Mouse (Mus musculus) left cerebral cortex, postnatal 10 days (tissue): Measurements from ENCODE around the gene Olfr1002. TPM values are rescaled to one million over a fixed set of nuclear protein-coding genes. Genes with fewer than 3 reads are reported as not detected.
"Not testable (repeated sequence)": the region's sequence is repeated elsewhere in the genome, so short reads cannot be mapped to it uniquely, and the experiment has no call there.

Source experiments
- DNase-seq, 2 experiments: peaks; one replicate each; pipeline ENCODE4 v3.0.0; 2021 to 2022; ENCODE audit warnings: low spot score in 2 of 2, mixed read lengths in 1 of 2; ENCODE audit errors: extremely low spot score in 1 of 2
- intact Hi-C: fragments of 180-260 bp; cut with DNase I; formaldehyde crosslinking; loops from one replicate; pipeline ENCODE4 v1.15.1; 2025
- total RNA-seq, 2 experiments: library from RNA; stranded (reverse); gene quantifications; 2 replicates each; pipeline ENCODE4 v1.2.3; 2021

Olfr1002 gene
- total RNA-seq, result not detected

- DNase-seq, result no peak
- intact Hi-C loops, result no loop called here
These were observed at the start of gene Olfr1002 for GRCm38 (mm10) chr2:85650604-85651003. Gene Olfr1002 (minus strand): TSS chr2:85650704.

- intact Hi-C loops, result no loop called here
- no peak for DNase-seq
These were observed 38.6 kb upstream of the Olfr1002 start, which contains the start of gene Olfr1008 for GRCm38 (mm10) chr2:85689131-85689530. Gene Olfr1008 (plus strand): TSS chr2:85689431.

- DNase-seq, result no peak
- intact Hi-C loops, result no loop called here
These were observed 28.2 kb upstream of the Olfr1002 start, which contains the start of gene Olfr1006 for GRCm38 (mm10) chr2:85678667-85679066. Gene Olfr1006 (minus strand): TSS chr2:85678767.

- DNase-seq, intact Hi-C loops: not testable (repeated sequence)
These were observed 13.9 kb upstream of the Olfr1002 start, which contains the start of gene Olfr154 for GRCm38 (mm10) chr2:85664355-85664754. Gene Olfr154 (minus strand): TSS chr2:85664455.

GRCm38 (mm10) chr2:85611803-85612202 lies 38.7 kb downstream of the Olfr1002 start, which contains the start of gene Olfr1000:
Gene Olfr1000 (minus strand): TSS chr2:85611903.
- intact Hi-C loops, result no loop called here
- no peak for DNase-seq

Other genes starting within 250 kb of the Olfr1002 start
- gene Olfr992, start 241.2 kb downstream of the Olfr1002 start, total RNA-seq, result not detected
- gene Olfr993, start 235.8 kb downstream of the Olfr1002 start, total RNA-seq, result not detected
- gene Olfr994, start 214.3 kb downstream of the Olfr1002 start, total RNA-seq, result not detected
- not detected for gene Olfr995, start 207.1 kb downstream of the Olfr1002 start, total RNA-seq
- under 1 TPM; 0.20 to 0.28 TPM for gene 4833423E24Rik, start 131.7 kb downstream of the Olfr1002 start, total RNA-seq
- gene Olfr996, start 71.5 kb downstream of the Olfr1002 start, total RNA-seq, result not detected
- gene Olfr998, start 61.8 kb downstream of the Olfr1002 start, total RNA-seq, result not detected
- not detected for gene Olfr1000, start 38.8 kb downstream of the Olfr1002 start, total RNA-seq
- not detected for gene Olfr154, start 13.8 kb upstream of the Olfr1002 start, total RNA-seq
- not detected for gene Olfr1006, start 28.1 kb upstream of the Olfr1002 start, total RNA-seq
- not detected for gene Olfr1008, start 38.7 kb upstream of the Olfr1002 start, total RNA-seq
- gene Olfr1009, start 64.7 kb upstream of the Olfr1002 start, total RNA-seq, result not detected
- gene Olfr1012, start 112.1 kb upstream of the Olfr1002 start, total RNA-seq, result not detected
- not detected for gene Olfr1013, start 116.4 kb upstream of the Olfr1002 start, total RNA-seq
- gene Olfr1014, start 122.0 kb upstream of the Olfr1002 start, total RNA-seq, result not detected
- gene Olfr1015, start 131.3 kb upstream of the Olfr1002 start, total RNA-seq, result not detected
- gene Olfr1016, start 151.8 kb upstream of the Olfr1002 start, total RNA-seq, result not detected
- gene Olfr1018, start 167.8 kb upstream of the Olfr1002 start, total RNA-seq, result not detected
- not detected for gene Olfr1019, start 194.8 kb upstream of the Olfr1002 start, total RNA-seq
- not detected for gene Olfr1020, start 196.3 kb upstream of the Olfr1002 start, total RNA-seq
- not detected for gene Olfr1022, start 217.9 kb upstream of the Olfr1002 start, total RNA-seq
- not detected for gene Olfr1023, start 234.9 kb upstream of the Olfr1002 start, total RNA-seq